Mouse (Mus musculus): ENCODE measurements at regions not wholly inside any gene's neighbourhood (a gene's known extent, or its start where the extent isn't known, plus 50 kb on each side); places are given as distances from the start of the nearest gene placed in this dataset.

- Histone ChIP-seq H3K4me2 (replicated peaks) (no peak overlapping the region), H3K4me1 (no peaks in the 10 kb centered on the region), H3K27ac (replicated peaks) (no peak overlapping the region), H3K4me3 (replicated peaks) (no peak overlapping the region), H3K36me3 (no peaks in the 10 kb centered on the region), H3K9ac (no peak overlapping the region), H3K27me3 (no peaks in the 10 kb centered on the region), H3K9me3 (replicated peaks) (no peaks in the 10 kb centered on the region)
- ATAC-seq (ENCODE audit: insufficient number of reproducible peaks, low FRiP score, low TSS enrichment, low read depth), result no peak
- WGBS, result 100% methylated on average over 1 of the region's 1 CpGs
Measured at GRCm38 (mm10) chr10:37589009-37589408, 450.3 kb upstream of the Marcks start.

- Histone ChIP-seq H3K4me2 (replicated peaks) (no peak overlapping the region), H3K27ac (replicated peaks) (peak overlapping the region; percentile 44; the same call in 1 of the 2 replicates), H3K27me3 (no peaks in the 10 kb centered on the region), H3K36me3 (no peaks in the 10 kb centered on the region), H3K4me1 (peaks cover 6% of the 10 kb centered on the region; the same call in 1 of the 2 replicates), H3K4me3 (replicated peaks) (no peak overlapping the region), H3K9ac (no peak overlapping the region), H3K9me3 (replicated peaks) (no peaks in the 10 kb centered on the region)
- ATAC-seq (ENCODE audit: insufficient number of reproducible peaks, low FRiP score, low TSS enrichment, low read depth), result no peak
- WGBS, result 30% methylated on average over 2 of the region's 2 CpGs
Measured at GRCm38 (mm10) chr10:37571171-37571570, 432.5 kb upstream of the Marcks start.

GRCm38 (mm10) chr10:37561705-37562104 is 423.0 kb upstream of the Marcks start:
- no peak overlapping the region for H3K9ac ChIP-seq

GRCm38 (mm10) chr10:37549446-37549845 is 410.7 kb upstream of the Marcks start:
- ATAC-seq (ENCODE audit: insufficient number of reproducible peaks, low FRiP score, low TSS enrichment, low read depth), result no peak
- Histone ChIP-seq H3K27me3 (no peaks in the 10 kb centered on the region), H3K4me2 (replicated peaks) (no peak overlapping the region), H3K27ac (replicated peaks) (no peak overlapping the region), H3K4me1 (no peaks in the 10 kb centered on the region), H3K4me3 (replicated peaks) (no peak overlapping the region), H3K9me3 (replicated peaks) (no peaks in the 10 kb centered on the region), H3K9ac (no peak overlapping the region), H3K36me3 (no peaks in the 10 kb centered on the region)
- 80% methylated on average over 2 of the region's 2 CpGs for WGBS

More at GRCm38 (mm10) chr10:37561705-37562104, 423.0 kb upstream of the Marcks start:
- Histone ChIP-seq H3K27ac (replicated peaks) (no peak overlapping the region), H3K27me3 (no peaks in the 10 kb centered on the region), H3K9me3 (replicated peaks) (no peaks in the 10 kb centered on the region), H3K4me1 (no peaks in the 10 kb centered on the region), H3K4me3 (replicated peaks) (no peak overlapping the region), H3K4me2 (replicated peaks) (no peak overlapping the region), H3K36me3 (no peaks in the 10 kb centered on the region)
- WGBS, result 84% methylated on average over 2 of the region's 2 CpGs
- ATAC-seq (ENCODE audit: insufficient number of reproducible peaks, low FRiP score, low TSS enrichment, low read depth), result no peak

- no peaks in the 10 kb centered on the region for H3K9me3 ChIP-seq (replicated peaks)
- H3K27ac ChIP-seq (replicated peaks), result no peak overlapping the region
- H3K27me3 ChIP-seq, result no peaks in the 10 kb centered on the region
- H3K4me2 ChIP-seq (replicated peaks), result no peak overlapping the region
- no peak overlapping the region for H3K4me3 ChIP-seq (replicated peaks)
- H3K36me3 ChIP-seq, result no peaks in the 10 kb centered on the region
- WGBS, result 80% methylated on average over 1 of the region's 1 CpGs
- no peak overlapping the region for H3K9ac ChIP-seq
- no peaks in the 10 kb centered on the region for H3K4me1 ChIP-seq
- no peak for ATAC-seq (ENCODE audit: insufficient number of reproducible peaks, low FRiP score, low TSS enrichment, low read depth)
Measured at GRCm38 (mm10) chr10:37540703-37541102, 402.0 kb upstream of the Marcks start.

- no peaks in the 10 kb centered on the region for H3K9me3 ChIP-seq (replicated peaks)
- H3K27ac ChIP-seq (replicated peaks), result no peak overlapping the region
- no peak overlapping the region for H3K4me3 ChIP-seq (replicated peaks)
- no peak for ATAC-seq (ENCODE audit: insufficient number of reproducible peaks, low FRiP score, low TSS enrichment, low read depth)
- no peaks in the 10 kb centered on the region for H3K4me1 ChIP-seq
- 87% methylated on average over 3 of the region's 3 CpGs for WGBS
- H3K36me3 ChIP-seq, result no peaks in the 10 kb centered on the region
- H3K4me2 ChIP-seq (replicated peaks), result no peak overlapping the region
- no peaks in the 10 kb centered on the region for H3K27me3 ChIP-seq
- H3K9ac ChIP-seq, result no peak overlapping the region
Measured at GRCm38 (mm10) chr10:37505966-37506615, 367.4 kb upstream of the Marcks start.

GRCm38 (mm10) chr10:37504468-37504867 is 365.7 kb upstream of the Marcks start:
- Histone ChIP-seq H3K9me3 (replicated peaks) (no peaks in the 10 kb centered on the region), H3K27me3 (no peaks in the 10 kb centered on the region), H3K36me3 (no peaks in the 10 kb centered on the region), H3K4me3 (replicated peaks) (no peak overlapping the region), H3K27ac (replicated peaks) (no peak overlapping the region), H3K4me1 (no peaks in the 10 kb centered on the region), H3K4me2 (replicated peaks) (no peak overlapping the region), H3K9ac (no peak overlapping the region)
- 55% methylated on average over 2 of the region's 2 CpGs for WGBS
- ATAC-seq (ENCODE audit: insufficient number of reproducible peaks, low FRiP score, low TSS enrichment, low read depth), result no peak

GRCm38 (mm10) chr10:37502505-37502904 is 363.8 kb upstream of the Marcks start:
- no peak overlapping the region for H3K27ac ChIP-seq (replicated peaks)
- no peak overlapping the region for H3K9ac ChIP-seq
- no peak overlapping the region for H3K4me3 ChIP-seq (replicated peaks)
- no peak for ATAC-seq (ENCODE audit: insufficient number of reproducible peaks, low FRiP score, low TSS enrichment, low read depth)
- no peak overlapping the region for H3K4me2 ChIP-seq (replicated peaks)
- no peaks in the 10 kb centered on the region for H3K36me3 ChIP-seq
- H3K27me3 ChIP-seq, result no peaks in the 10 kb centered on the region
- H3K9me3 ChIP-seq (replicated peaks), result no peaks in the 10 kb centered on the region
- no peaks in the 10 kb centered on the region for H3K4me1 ChIP-seq

- Histone ChIP-seq H3K27me3 (no peaks in the 10 kb centered on the region), H3K9me3 (replicated peaks) (no peaks in the 10 kb centered on the region), H3K36me3 (no peaks in the 10 kb centered on the region), H3K9ac (no peak overlapping the region), H3K4me1 (no peaks in the 10 kb centered on the region), H3K4me2 (replicated peaks) (no peak overlapping the region), H3K4me3 (replicated peaks) (no peak overlapping the region), H3K27ac (replicated peaks) (no peak overlapping the region)
- ATAC-seq (ENCODE audit: insufficient number of reproducible peaks, low FRiP score, low TSS enrichment, low read depth), result no peak
- 90% methylated on average over 2 of the region's 2 CpGs for whole genome bisulfite sequencing
Measured at GRCm38 (mm10) chr10:37501043-37501442, 362.3 kb upstream of the Marcks start.

GRCm38 (mm10) chr10:37495467-37495866 is 356.7 kb upstream of the Marcks start:
- Histone ChIP-seq H3K4me2 (replicated peaks) (no peak overlapping the region), H3K9ac (no peak overlapping the region), H3K4me3 (replicated peaks) (no peak overlapping the region), H3K27me3 (no peaks in the 10 kb centered on the region), H3K27ac (replicated peaks) (no peak overlapping the region), H3K9me3 (replicated peaks) (no peaks in the 10 kb centered on the region), H3K36me3 (no peaks in the 10 kb centered on the region), H3K4me1 (no peaks in the 10 kb centered on the region)
- WGBS, result 55% methylated on average over 1 of the region's 1 CpGs
- no peak for ATAC-seq (ENCODE audit: insufficient number of reproducible peaks, low FRiP score, low TSS enrichment, low read depth)

- Histone ChIP-seq H3K36me3 (no peaks in the 10 kb centered on the region), H3K9ac (no peak overlapping the region), H3K27ac (replicated peaks) (no peak overlapping the region), H3K4me1 (no peaks in the 10 kb centered on the region), H3K4me2 (replicated peaks) (no peak overlapping the region), H3K27me3 (no peaks in the 10 kb centered on the region), H3K9me3 (replicated peaks) (no peaks in the 10 kb centered on the region), H3K4me3 (replicated peaks) (no peak overlapping the region)
- no peak for ATAC-seq (ENCODE audit: insufficient number of reproducible peaks, low FRiP score, low TSS enrichment, low read depth)
- WGBS, result 24% methylated on average over 3 of the region's 3 CpGs
Measured at GRCm38 (mm10) chr10:37494552-37495166, 355.9 kb upstream of the Marcks start.

GRCm38 (mm10) chr10:37494098-37494497 is 355.4 kb upstream of the Marcks start:
- no peak overlapping the region for H3K27ac ChIP-seq (replicated peaks)
- 53% methylated on average over 2 of the region's 2 CpGs for WGBS
- no peaks in the 10 kb centered on the region for H3K36me3 ChIP-seq
- no peak overlapping the region for H3K4me3 ChIP-seq (replicated peaks)
- no peaks in the 10 kb centered on the region for H3K9me3 ChIP-seq (replicated peaks)
- no peaks in the 10 kb centered on the region for H3K27me3 ChIP-seq
- H3K9ac ChIP-seq, result no peak overlapping the region
- no peak for ATAC-seq (ENCODE audit: insufficient number of reproducible peaks, low FRiP score, low TSS enrichment, low read depth)
- no peak overlapping the region for H3K4me2 ChIP-seq (replicated peaks)
- no peaks in the 10 kb centered on the region for H3K4me1 ChIP-seq
